Mouse (Mus musculus): ENCODE results near the gene Zfp507. TPM values are rescaled to one million over a fixed set of nuclear protein-coding genes. Genes with fewer than 3 reads are reported as not detected.

Zfp507 gene
- 1 to 10 TPM; 5.0 to 5.2 TPM for total RNA-seq (2023)

GRCm38 (mm10) chr7:35802906-35803595, at the start of gene Zfp507:
TSS of gene Zfp507 (minus strand) at chr7:35803003.

GRCm38 (mm10) chr7:35754033-35754885, 48.5 kb downstream of the Zfp507 start, which contains the start of gene Dpy19l3:
TSS of gene Dpy19l3 (minus strand) at chr7:35754454.

Other genes starting within 250 kb of the Zfp507 start
- gene Nudt19, start 246.7 kb downstream of the Zfp507 start, total RNA-seq (2023): 10 to 100 TPM; 11.4 to 15.4 TPM
- gene Rgs9bp, start 217.4 kb downstream of the Zfp507 start, total RNA-seq (2023): under 1 TPM; 0.20 to 0.36 TPM
- gene Ankrd27, start 216.8 kb downstream of the Zfp507 start, total RNA-seq (2023): 10 to 100 TPM; 31.6 to 31.7 TPM
- 10 to 100 TPM; 25.6 to 25.9 TPM for gene Pdcd5, start 155.5 kb downstream of the Zfp507 start, total RNA-seq (2023)
- 10 to 100 TPM; 20.6 to 31.9 TPM for gene Dpy19l3, start 48.5 kb downstream of the Zfp507 start, total RNA-seq (2023)